Mouse (Mus musculus) midbrain, postnatal 0 days (tissue): ENCODE data around the gene Abhd12. TPM values are rescaled to one million over a fixed set of nuclear protein-coding genes. Genes with fewer than 3 reads are reported as not detected.
"Not testable (repeated sequence)": the region's sequence is repeated elsewhere in the genome, so short reads cannot be mapped to it uniquely, and the experiment has no call there.

Experiments
- ATAC-seq: fragments of 200-750 bp; cut with Nextera tagmentation; 2 replicates; pipeline ENCODE4 v1.8.0; 2017; ENCODE audit warnings: moderate number of reproducible peaks, mild to moderate bottlenecking, moderate TSS enrichment, moderate library complexity; ENCODE audit not compliant: low FRiP score
- DNase-seq: peaks from one replicate; pipeline ENCODE4 v3.0.0-alpha.2; 2015; ENCODE audit warnings: low spot score
- H3K27ac ChIP-seq: fragments of 300-500 bp; sonication (generic); 2 replicates; pipeline ENCODE4 v1.5.1; 2014; ENCODE audit warnings: low read depth, mild to moderate bottlenecking, low read length, mixed read lengths
- H3K27me3 ChIP-seq: fragments of 300-500 bp; sonication (generic); 2 replicates; pipeline ENCODE4 v1.6.1; 2014; ENCODE audit warnings: low read length, control low read depth, mixed read lengths; ENCODE audit not compliant: insufficient read depth
- H3K36me3 ChIP-seq: fragments of 300-500 bp; sonication (generic); 2 replicates; pipeline ENCODE4 v1.6.1; 2014; ENCODE audit warnings: low read length, control low read depth, mixed read lengths; ENCODE audit not compliant: insufficient read depth
- H3K4me1 ChIP-seq: fragments of 300-500 bp; sonication (generic); 2 replicates; pipeline ENCODE4 v1.6.1; 2014; ENCODE audit warnings: mild to moderate bottlenecking, control low read depth, antibody characterized with exemption, low read length, mixed read lengths; ENCODE audit not compliant: insufficient read depth
- H3K4me2 ChIP-seq: fragments of 300-500 bp; sonication (generic); 2 replicates; pipeline ENCODE4 v1.6.1; 2014; ENCODE audit warnings: low read depth, mild to moderate bottlenecking, low read length, mixed read lengths; ENCODE audit not compliant: poor library complexity, severe bottlenecking
- H3K4me3 ChIP-seq: fragments of 300-500 bp; sonication (generic); 2 replicates; pipeline ENCODE4 v1.5.1; 2014; ENCODE audit warnings: low read depth, mild to moderate bottlenecking, low read length, moderate library complexity
- H3K9ac ChIP-seq: fragments of 300-500 bp; sonication (generic); replicated peaks from 2 replicates; pipeline ENCODE4 v1.6.1; 2014; ENCODE audit warnings: mild to moderate bottlenecking, low read length, moderate library complexity, mixed read lengths; ENCODE audit not compliant: poor library complexity, severe bottlenecking
- H3K9me3 ChIP-seq: fragments of 300-500 bp; sonication (generic); 2 replicates; pipeline ENCODE4 v1.6.1; 2016; ENCODE audit warnings: low read length, control low read depth
- CTCF ChIP-seq: IDR thresholded peaks from 2 replicates; pipeline ENCODE4 v1.5.1; 2016; ENCODE audit warnings: antibody characterized with exemption, mild to moderate bottlenecking
- WGBS: fragments of 180-500 bp; shearing (Covaris S2); extraction: QIAGEN DNeasy Blood & Tissue Kit; methylation state at CpG from one replicate; pipeline ENCODE4 v1.1.7; 2014; 5-methylcytosine and 5-hydroxymethylcytosine counted together
- polyA plus RNA-seq: library from polyadenylated mRNA; unstranded; fragments of >200 nt; fragmentation: Nextera tagmentation; extraction: Ambion mirVana; gene quantifications from 2 replicates; pipeline ENCODE4 v1.2.1, GENCODE M21; 2015
- total RNA-seq: library from RNA; depleted of rRNA; stranded (reverse); fragments of >200 nt; gene quantifications from 2 replicates; pipeline ENCODE4 v1.2.3, GENCODE M21; 2014

Abhd12 gene
- total and polyA plus RNA-seq, 2 experiments from 2014 or later: 144 to 156 TPM

DNA sequence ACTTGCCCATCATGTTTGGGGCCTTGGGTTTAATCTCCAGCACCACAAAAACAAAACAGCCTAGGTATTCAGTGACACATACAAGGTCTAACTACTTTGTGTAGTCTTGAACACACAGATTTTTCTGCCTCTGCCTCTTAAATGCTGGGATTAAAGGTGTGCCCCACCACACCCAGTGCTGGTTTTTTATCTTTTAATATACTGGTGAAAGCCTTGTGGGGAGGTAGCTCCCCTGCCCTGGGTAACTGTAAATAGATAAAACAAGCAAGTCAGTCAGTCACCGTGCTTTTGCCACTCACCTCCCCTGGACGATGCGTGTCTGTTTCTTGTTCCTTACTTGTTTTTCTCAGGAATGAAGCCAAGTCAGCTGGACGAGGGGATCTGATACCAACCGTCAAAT is 11.2 kb upstream of the Abhd12 start:
- DNase-seq (no peak), ATAC-seq (no peak)
- Histone ChIP-seq H3K27me3 (no peaks in the 10 kb centered on the region), H3K4me3 (no peak overlapping the region), H3K27ac (no peak overlapping the region), H3K9ac (no peak overlapping the region), H3K4me1 (no peaks in the 10 kb centered on the region), H3K4me2 (no peak overlapping the region), H3K36me3 (no peaks in the 10 kb centered on the region), H3K9me3 (no peaks in the 10 kb centered on the region)
- no peak for TF ChIP-seq CTCF
- 91% methylated on average over 5 of the region's 5 CpGs for WGBS

GRCm38 (mm10) chr2:150914781-150915515 is 10.4 kb upstream of the Abhd12 start:
- ATAC-seq (no peak), DNase-seq (no peak)
- Histone ChIP-seq H3K4me1 (no peaks in the 10 kb centered on the region), H3K4me2 (no peak overlapping the region), H3K27me3 (no peaks in the 10 kb centered on the region), H3K9ac (no peak overlapping the region), H3K27ac (no peak overlapping the region), H3K4me3 (no peak overlapping the region), H3K36me3 (no peaks in the 10 kb centered on the region), H3K9me3 (no peaks in the 10 kb centered on the region)
- 80% methylated on average over 4 of the region's 4 CpGs for WGBS
- TF ChIP-seq CTCF: no peak

GRCm38 (mm10) chr2:150910295-150910881 is 5.8 kb upstream of the Abhd12 start:
- no peak for TF ChIP-seq CTCF
- Histone ChIP-seq H3K9me3 (no peaks in the 10 kb centered on the region), H3K4me2 (peak overlapping the region; percentile 47), H3K9ac (no peak overlapping the region; the same call in 1 of the 2 replicates), H3K27me3 (no peaks in the 10 kb centered on the region), H3K4me1 (no peaks in the 10 kb centered on the region), H3K36me3 (no peaks in the 10 kb centered on the region), H3K27ac (no peak overlapping the region), H3K4me3 (peak overlapping the region; percentile 66)
- DNase-seq (no peak), ATAC-seq (no peak)
- 46% methylated on average over 8 of the region's 10 CpGs for WGBS

DNA sequence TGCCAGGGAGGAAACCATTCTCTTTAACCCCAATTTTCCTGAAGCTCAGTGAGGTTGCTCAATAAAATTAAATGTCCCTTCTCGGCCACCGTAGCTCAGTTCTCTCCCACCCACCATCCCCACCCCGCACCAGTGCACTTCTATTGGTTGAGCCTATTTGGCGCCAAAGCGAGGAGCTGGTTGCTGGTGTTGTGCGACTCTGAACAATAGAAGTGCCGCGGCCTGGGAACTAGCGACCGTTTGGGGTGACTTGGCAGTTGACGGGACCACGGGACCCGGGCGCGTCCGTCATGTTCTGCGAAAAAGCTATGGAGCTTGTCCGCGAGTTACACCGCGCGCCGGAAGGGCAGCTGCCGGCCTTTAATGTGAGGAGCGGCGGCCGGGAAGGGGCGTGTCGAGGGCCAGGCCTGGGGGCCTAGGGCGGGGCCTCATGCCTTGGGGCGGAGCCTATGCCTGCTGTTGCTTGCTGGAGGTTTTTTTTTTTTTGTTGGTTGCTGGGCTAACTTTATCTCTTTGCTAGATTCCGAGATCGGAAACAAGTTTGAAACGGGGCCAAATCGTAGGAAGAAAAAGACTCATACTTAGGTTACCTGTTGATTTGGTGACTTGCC is 5.0 kb upstream of the Abhd12 start:
- WGBS: under 1% methylated on average over 35 of the region's 35 CpGs
- DNase-seq (peak; percentile 98), ATAC-seq (peak; percentile 90)
- Histone ChIP-seq H3K9me3 (no peaks in the 10 kb centered on the region), H3K9ac (peak overlapping the region; percentile 40; the same call in 1 of the 2 replicates), H3K36me3 (no peaks in the 10 kb centered on the region), H3K27ac (no peak overlapping the region), H3K27me3 (no peaks in the 10 kb centered on the region), H3K4me3 (peak overlapping the region; percentile 66), H3K4me1 (no peaks in the 10 kb centered on the region), H3K4me2 (peak overlapping the region; percentile 47)
- no peak for TF ChIP-seq CTCF

DNA sequence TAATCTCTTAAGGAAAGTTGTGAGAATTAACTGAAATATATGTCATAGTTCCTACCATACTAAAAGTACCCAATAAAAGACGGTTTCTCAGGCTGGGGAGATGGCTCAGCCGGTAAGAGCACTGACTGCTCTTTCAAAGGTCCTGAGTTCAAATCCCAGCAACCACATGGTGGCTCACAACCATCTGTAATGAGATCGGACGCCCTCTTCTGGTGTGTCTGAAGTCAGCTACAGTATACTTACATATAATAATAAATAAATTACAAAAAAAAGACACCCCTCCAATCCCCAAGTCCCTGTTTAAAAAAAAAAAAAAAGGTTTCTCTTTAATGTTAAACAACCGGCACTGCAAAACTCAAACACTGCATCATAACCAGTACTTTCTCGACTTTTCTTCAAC is 4.3 kb upstream of the Abhd12 start:
- ATAC-seq, DNase-seq, H3K27ac ChIP-seq, H3K27me3 ChIP-seq, H3K9ac ChIP-seq, H3K36me3 ChIP-seq, H3K9me3 ChIP-seq, H3K4me1 ChIP-seq: not testable (repeated sequence)
- peak; percentile 11; the same call in 1 of the 2 replicates for TF ChIP-seq CTCF
- WGBS: 51% methylated on average over 6 of the region's 6 CpGs
- Histone ChIP-seq H3K4me2 (peak overlapping the region; percentile 47), H3K4me3 (peak overlapping the region; percentile 66; the same call in 1 of the 2 replicates)

- peak within 1 kb of the TSS; percentile 88 for H3K27ac ChIP-seq
- peak within 1 kb of the TSS; percentile 93 for H3K4me3 ChIP-seq
- 0 out of 2 replicates have a peak, but pooled peaks cover 4% of the 10 kb centered on the region for H3K36me3 ChIP-seq
- TF ChIP-seq CTCF: no peak
- WGBS: 36% methylated on average over 9 of the region's 9 CpGs
- DNase-seq (no peak), ATAC-seq (no peak)
- no peaks in the 10 kb centered on the region for H3K9me3 ChIP-seq
- H3K4me2 ChIP-seq: peak within 1 kb of the TSS; percentile 76
- H3K27me3 ChIP-seq: no peaks in the 10 kb centered on the region
- H3K4me1 ChIP-seq: peaks cover 3% of the 10 kb centered on the region; the same call in 1 of the 2 replicates
- H3K9ac ChIP-seq: peak within 1 kb of the TSS; percentile 93
Observed at GRCm38 (mm10) chr2:150904936-150905450, 452 bp upstream of the Abhd12 start, which contains the start of gene Gins1. TSS of gene Gins1 (plus strand) at chr2:150905400.
